Mouse (Mus musculus) liver, adult 2 months (tissue): ENCODE measurements at regions not wholly inside any gene's neighbourhood (a gene's known extent, or its start where the extent isn't known, plus 50 kb on each side); places are given as distances from the start of the nearest gene placed in this dataset.

ENCODE experiments used
- CTCF ChIP-seq: fragments of 200-500 bp; IDR thresholded peaks from 2 replicates; pipeline ENCODE4 v1.5.1; 2011; ENCODE audit warnings: low read depth, low read length, control low read depth
- POLR2A ChIP-seq: fragments of 200-500 bp; IDR thresholded peaks from 2 replicates; pipeline ENCODE4 v1.6.1; 2011; ENCODE audit warnings: low read length, control low read depth; ENCODE audit not compliant: insufficient read depth; ENCODE audit errors: extremely low read depth

- TF ChIP-seq CTCF (no peak), POLR2A (no peak)
Measured at GRCm38 (mm10) chr4:32092320-32093041, 128.6 kb downstream of the Map3k7 start.
